Mouse (Mus musculus) gastrocnemius, postnatal 36 days (tissue): ENCODE results near the gene Trpm3. TPM values are rescaled to one million over a fixed set of nuclear protein-coding genes. Genes with fewer than 3 reads are reported as not detected.

Source experiments
- DNase-seq, 2 experiments: peaks; one replicate each; pipeline ENCODE4 v3.0.0; 2022
- intact Hi-C: fragments of 180-260 bp; cut with DNase I; formaldehyde crosslinking; loops from one replicate; pipeline ENCODE4 v1.15.1; 2025
- total RNA-seq, 2 experiments: library from RNA; stranded (reverse); gene quantifications; 2 replicates each; pipeline ENCODE4 v1.2.3; 2021

Gene Trpm3
- total RNA-seq, 2 experiments from 2014 or later, result 0.71 to 0.86 TPM

GRCm38 (mm10) chr19:22703876-22704275 lies 565.0 kb downstream of the Trpm3 start:
- intact Hi-C loops, result no loop called here
- no peak for DNase-seq

GRCm38 (mm10) chr19:22705414-22705813 lies 566.6 kb downstream of the Trpm3 start:
- no peak for DNase-seq
- intact Hi-C loops, result no loop called here

GRCm38 (mm10) chr19:22719027-22719426 lies 580.2 kb downstream of the Trpm3 start:
- intact Hi-C loops, result no loop called here
- no peak for DNase-seq

- no peak for DNase-seq
- intact Hi-C loops, result no loop called here
These were observed 591.0 kb downstream of the Trpm3 start for GRCm38 (mm10) chr19:22729846-22730245.

GRCm38 (mm10) chr19:22730971-22731370 lies 592.1 kb downstream of the Trpm3 start:
- DNase-seq, result no peak
- intact Hi-C loops, result no loop called here

- intact Hi-C loops, result no loop called here
- DNase-seq, result no peak
These were observed 598.0 kb downstream of the Trpm3 start for GRCm38 (mm10) chr19:22736870-22737269.

GRCm38 (mm10) chr19:22739240-22739639 lies 600.4 kb downstream of the Trpm3 start:
- DNase-seq, result no peak

GRCm38 (mm10) chr19:22753311-22753809 lies 614.5 kb downstream of the Trpm3 start:
- intact Hi-C loops, result no loop called here
- DNase-seq, result peak; percentile 32 to 48

More at GRCm38 (mm10) chr19:22739240-22739639, 600.4 kb downstream of the Trpm3 start:
- intact Hi-C loops, result no loop called here

- no peak for DNase-seq
- intact Hi-C loops, result no loop called here
These were observed 615.2 kb downstream of the Trpm3 start for GRCm38 (mm10) chr19:22754071-22754470.

- no peak for DNase-seq
- intact Hi-C loops, result no loop called here
These were observed 615.7 kb downstream of the Trpm3 start for GRCm38 (mm10) chr19:22754498-22754897.

GRCm38 (mm10) chr19:22758496-22758895 lies 619.6 kb downstream of the Trpm3 start:
- no peak for DNase-seq
- intact Hi-C loops, result no loop called here

- intact Hi-C loops, result no loop called here
- DNase-seq, result no peak
These were observed 629.4 kb downstream of the Trpm3 start for GRCm38 (mm10) chr19:22768242-22768641.

- intact Hi-C loops, result no loop called here
- no peak for DNase-seq
These were observed 636.4 kb downstream of the Trpm3 start for GRCm38 (mm10) chr19:22775191-22775695.

- no peak for DNase-seq
- intact Hi-C loops, result no loop called here
These were observed 641.5 kb downstream of the Trpm3 start for GRCm38 (mm10) chr19:22780192-22780843.

GRCm38 (mm10) chr19:22781579-22781978 lies 642.7 kb downstream of the Trpm3 start:
- intact Hi-C loops, result no loop called here
- no peak for DNase-seq

GRCm38 (mm10) chr19:22783745-22784144 lies 644.9 kb downstream of the Trpm3 start:
- intact Hi-C loops, result no loop called here
- DNase-seq, result no peak

GRCm38 (mm10) chr19:22789753-22790152 lies 650.9 kb downstream of the Trpm3 start:
- DNase-seq, result no peak
- intact Hi-C loops, result no loop called here

GRCm38 (mm10) chr19:22796996-22797395 lies 658.1 kb downstream of the Trpm3 start:
- intact Hi-C loops, result no loop called here
- DNase-seq, result no peak

GRCm38 (mm10) chr19:22800471-22800870 lies 661.6 kb downstream of the Trpm3 start:
- no peak for DNase-seq
- intact Hi-C loops, result no loop called here

GRCm38 (mm10) chr19:22803396-22803795 lies 664.5 kb downstream of the Trpm3 start:
- intact Hi-C loops, result no loop called here
- DNase-seq, result no peak

GRCm38 (mm10) chr19:22804311-22804710 lies 665.5 kb downstream of the Trpm3 start:
- no peak for DNase-seq
- intact Hi-C loops, result no loop called here

GRCm38 (mm10) chr19:22810247-22810646 lies 671.4 kb downstream of the Trpm3 start:
- intact Hi-C loops, result no loop called here
- DNase-seq, result no peak
